Mouse (Mus musculus) stomach, postnatal 0 days (tissue): ENCODE data around the gene Pepd.
"Not testable (repeated sequence)": the region's sequence is repeated elsewhere in the genome, so short reads cannot be mapped to it uniquely, and the experiment has no call there.

Experiments
- CTCF ChIP-seq: IDR thresholded peaks from 2 replicates; pipeline ENCODE4 v1.5.1; 2016; ENCODE audit warnings: antibody characterized with exemption, low read depth, mild to moderate bottlenecking, moderate library complexity
- EP300 ChIP-seq: optimal IDR thresholded peaks from 2 replicates; pipeline ENCODE3; 2016; ENCODE audit warnings: antibody characterized with exemption

DNA sequence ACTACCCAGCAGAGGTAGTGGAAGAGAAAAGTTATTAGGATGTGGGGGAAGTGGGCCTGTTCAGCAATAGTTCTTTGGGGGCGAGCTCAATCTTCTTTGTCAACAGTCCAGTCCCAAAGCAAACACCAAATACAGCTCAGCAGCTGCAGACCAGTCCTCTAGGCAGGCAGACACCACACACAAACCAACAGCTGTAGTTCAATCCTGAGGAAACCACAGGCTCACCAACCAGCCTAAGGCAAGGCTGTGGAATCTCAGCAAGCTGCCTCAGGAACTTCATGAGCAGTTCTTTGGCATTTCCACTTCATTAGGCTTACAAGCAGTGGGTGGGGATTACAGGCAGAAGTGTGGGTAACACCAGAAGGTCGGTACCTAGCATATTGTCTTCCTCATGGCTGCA lies 70.2 kb downstream of the Pepd start:
- TF ChIP-seq CTCF, EP300: not testable (repeated sequence)
